Mouse (Mus musculus) C2C12 (cell line): ENCODE measurements around the gene Trip11. TPM values are rescaled to one million over a fixed set of nuclear protein-coding genes. Genes with fewer than 3 reads are reported as not detected.

ENCODE experiments used
- H3K27me3 ChIP-seq: one replicate; pipeline ENCODE4 v1.6.1; 2011; ENCODE audit not compliant: control insufficient read depth, insufficient read depth, insufficient read length
- H3K36me3 ChIP-seq: one replicate; pipeline ENCODE4 v1.6.1; 2011; ENCODE audit not compliant: control insufficient read depth, insufficient read depth
- H3K4me3 ChIP-seq: one replicate; pipeline ENCODE4 v1.5.1; 2011; ENCODE audit warnings: mild to moderate bottlenecking, control low read depth; ENCODE audit not compliant: poor library complexity, insufficient read depth, severe bottlenecking
- H3K79me2 ChIP-seq: one replicate; pipeline ENCODE4 v1.6.1; 2011; ENCODE audit not compliant: control insufficient read depth, insufficient read depth
- H3K79me3 ChIP-seq: one replicate; pipeline ENCODE4 v1.6.1; 2011; ENCODE audit warnings: low read depth, control low read depth
- H3ac ChIP-seq: one replicate; pipeline ENCODE3; 2011; ENCODE audit warnings: low read depth; ENCODE audit not compliant: control insufficient read depth, insufficient read length
- CEBPB ChIP-seq: IDR thresholded peaks from one replicate; pipeline ENCODE4 v1.6.1; 2011; ENCODE audit warnings: low read depth, mild to moderate bottlenecking, control low read depth, moderate library complexity
- CTCF ChIP-seq: IDR thresholded peaks from one replicate; pipeline ENCODE4 v1.5.1; 2011; ENCODE audit not compliant: control insufficient read depth, insufficient read depth, insufficient read length
- FOSL1 ChIP-seq: IDR thresholded peaks from one replicate; pipeline ENCODE4 v1.8.0; 2011; ENCODE audit warnings: mild to moderate bottlenecking, low read length; ENCODE audit not compliant: poor library complexity, insufficient read depth, severe bottlenecking
- MAX ChIP-seq: IDR thresholded peaks from one replicate; pipeline ENCODE4 v1.6.1; 2011; ENCODE audit warnings: mild to moderate bottlenecking, control low read depth
- MYOD1 ChIP-seq: IDR thresholded peaks from one replicate; pipeline ENCODE4 v1.6.1; 2011; ENCODE audit warnings: low read depth; ENCODE audit not compliant: control insufficient read depth, insufficient read length
- MYOG ChIP-seq: IDR thresholded peaks from one replicate; pipeline ENCODE4 v1.6.1; 2011; ENCODE audit not compliant: control insufficient read depth, insufficient read length; ENCODE audit errors: extremely low read depth
- USF1 ChIP-seq: IDR thresholded peaks from one replicate; pipeline ENCODE4 v1.6.1; 2011; ENCODE audit warnings: low read depth, mild to moderate bottlenecking, control low read depth, moderate library complexity
- polyA plus RNA-seq: library from polyadenylated mRNA; unstranded; fragments of >200 nt; fragmentation: generic; extraction: Trizol; gene quantifications from one replicate; pipeline ENCODE4 v1.2.1, GENCODE M21; 2012; ENCODE audit warnings: missing spikeins

Gene Trip11
- polyA plus RNA-seq, 1 experiment, result 2.4 TPM

DNA sequence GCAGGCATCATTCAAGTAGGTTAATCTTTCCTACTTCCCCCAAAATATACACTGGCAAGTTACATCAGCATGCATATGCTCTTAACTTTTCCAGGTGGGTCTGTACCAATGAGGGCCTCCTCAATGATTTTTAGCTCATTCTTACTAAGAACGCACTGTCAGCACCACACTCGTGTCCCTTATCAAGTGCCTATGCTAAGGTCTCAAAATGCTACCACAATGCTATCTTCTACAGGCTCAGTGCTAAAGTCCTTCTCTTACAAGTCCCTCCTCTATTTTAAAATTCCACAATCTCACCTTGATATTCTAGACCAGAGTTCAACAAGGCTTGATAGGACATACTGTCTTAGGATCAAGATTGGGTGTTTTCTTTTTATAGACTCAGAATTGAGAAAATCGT lies 8.9 kb downstream of the Trip11 start:
- Histone ChIP-seq H3K36me3 (peaks cover 20% of the 10 kb centered on the region), H3K4me3 (no peak overlapping the region), H3ac (no peak overlapping the region), H3K79me3 (peaks cover 7% of the 10 kb centered on the region), H3K79me2 (peaks cover 16% of the 10 kb centered on the region), H3K27me3 (no peaks in the 10 kb centered on the region)
- no peak for TF ChIP-seq CEBPB
- no peak for TF ChIP-seq MYOD1
- TF ChIP-seq MAX, result no peak
- no peak for TF ChIP-seq MYOG
- no peak for TF ChIP-seq FOSL1
- TF ChIP-seq USF1, result no peak
- TF ChIP-seq CTCF, result no peak

- Histone ChIP-seq H3K36me3 (peaks cover 25% of the 10 kb centered on the region), H3ac (no peak overlapping the region), H3K79me3 (peaks cover 2% of the 10 kb centered on the region), H3K79me2 (no peaks in the 10 kb centered on the region), H3K4me3 (no peak overlapping the region), H3K27me3 (no peaks in the 10 kb centered on the region)
- TF ChIP-seq CEBPB, result no peak
- no peak for TF ChIP-seq USF1
- TF ChIP-seq FOSL1, result no peak
- no peak for TF ChIP-seq MYOD1
- TF ChIP-seq MAX, result no peak
- TF ChIP-seq MYOG, result no peak
- no peak for TF ChIP-seq CTCF
Measured at GRCm38 (mm10) chr12:101899671-101900245, 13.3 kb downstream of the Trip11 start.

- H3K79me3 ChIP-seq, result peaks cover 2% of the 10 kb centered on the region
- no peak for TF ChIP-seq MYOG
- no peak for TF ChIP-seq FOSL1
- TF ChIP-seq MAX, result no peak
- no peak for TF ChIP-seq USF1
- TF ChIP-seq CEBPB, result no peak
- no peak for TF ChIP-seq MYOD1
- TF ChIP-seq CTCF, result no peak
- peaks cover 24% of the 10 kb centered on the region for H3K36me3 ChIP-seq
Measured at GRCm38 (mm10) chr12:101898966-101899365, 14.1 kb downstream of the Trip11 start.

GRCm38 (mm10) chr12:101897113-101897512 lies 16.0 kb downstream of the Trip11 start:
- TF ChIP-seq MYOG (no peak), MYOD1 (no peak), MAX (no peak), FOSL1 (no peak), CEBPB (no peak), CTCF (no peak), USF1 (no peak)
- Histone ChIP-seq H3K4me3 (no peak overlapping the region), H3ac (no peak overlapping the region), H3K27me3 (no peaks in the 10 kb centered on the region), H3K79me2 (no peaks in the 10 kb centered on the region), H3K79me3 (no peaks in the 10 kb centered on the region), H3K36me3 (peaks cover 41% of the 10 kb centered on the region)

More at GRCm38 (mm10) chr12:101898966-101899365, 14.1 kb downstream of the Trip11 start:
- Histone ChIP-seq H3ac (no peak overlapping the region), H3K79me2 (no peaks in the 10 kb centered on the region), H3K4me3 (no peak overlapping the region), H3K27me3 (no peaks in the 10 kb centered on the region)

- no peaks in the 10 kb centered on the region for H3K79me3 ChIP-seq
- H3K4me3 ChIP-seq, result no peak overlapping the region
- H3ac ChIP-seq, result no peak overlapping the region
- peaks cover 46% of the 10 kb centered on the region for H3K36me3 ChIP-seq
- no peaks in the 10 kb centered on the region for H3K79me2 ChIP-seq
- H3K27me3 ChIP-seq, result no peaks in the 10 kb centered on the region
- TF ChIP-seq CTCF (no peak), FOSL1 (no peak), MYOD1 (no peak), USF1 (no peak), MYOG (no peak), CEBPB (no peak), MAX (no peak)
Measured at GRCm38 (mm10) chr12:101893296-101893695, 19.8 kb downstream of the Trip11 start.

GRCm38 (mm10) chr12:101892832-101893231 lies 20.2 kb downstream of the Trip11 start:
- Histone ChIP-seq H3K4me3 (no peak overlapping the region), H3K27me3 (no peaks in the 10 kb centered on the region), H3K36me3 (peaks cover 45% of the 10 kb centered on the region), H3K79me2 (no peaks in the 10 kb centered on the region), H3ac (no peak overlapping the region), H3K79me3 (no peaks in the 10 kb centered on the region)
- TF ChIP-seq FOSL1, result no peak
- no peak for TF ChIP-seq MYOG
- TF ChIP-seq CEBPB, result no peak
- TF ChIP-seq USF1, result no peak
- TF ChIP-seq MYOD1, result no peak
- no peak for TF ChIP-seq CTCF
- TF ChIP-seq MAX, result no peak
